Mouse (Mus musculus) frontal cortex, postnatal 36 days (tissue): ENCODE measurements around the gene Wdr11.

Experiments used
- DNase-seq, 2 experiments: peaks; one replicate each; pipeline ENCODE4 v3.0.0; 2022; ENCODE audit warnings: low spot score in 2 of 2

Gene Wdr11

GRCm38 (mm10) chr7:129653791-129654271 lies 62.2 kb downstream of the Wdr11 start:
- peak; percentile 81 to 84 for DNase-seq

DNA sequence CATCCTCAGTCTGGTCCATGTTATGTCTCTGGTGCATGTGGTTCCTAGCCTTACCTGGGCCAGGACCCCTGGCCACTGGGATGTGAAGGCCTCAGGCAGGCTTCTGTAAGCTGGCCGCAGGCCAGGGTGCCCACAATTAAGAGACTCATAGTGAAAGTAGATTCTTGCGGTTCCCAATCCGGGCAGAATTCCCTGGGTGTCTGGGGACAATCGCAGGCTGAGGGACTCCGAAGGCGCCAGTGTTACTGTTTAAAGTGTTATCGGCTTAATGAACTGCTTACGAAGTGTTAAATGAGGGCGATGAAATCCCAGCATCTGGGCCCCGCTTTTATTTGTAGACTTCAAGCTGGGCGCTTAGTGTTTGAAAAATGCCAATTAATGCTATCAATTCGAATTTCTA lies 63.3 kb downstream of the Wdr11 start:
- DNase-seq = no peak

DNA sequence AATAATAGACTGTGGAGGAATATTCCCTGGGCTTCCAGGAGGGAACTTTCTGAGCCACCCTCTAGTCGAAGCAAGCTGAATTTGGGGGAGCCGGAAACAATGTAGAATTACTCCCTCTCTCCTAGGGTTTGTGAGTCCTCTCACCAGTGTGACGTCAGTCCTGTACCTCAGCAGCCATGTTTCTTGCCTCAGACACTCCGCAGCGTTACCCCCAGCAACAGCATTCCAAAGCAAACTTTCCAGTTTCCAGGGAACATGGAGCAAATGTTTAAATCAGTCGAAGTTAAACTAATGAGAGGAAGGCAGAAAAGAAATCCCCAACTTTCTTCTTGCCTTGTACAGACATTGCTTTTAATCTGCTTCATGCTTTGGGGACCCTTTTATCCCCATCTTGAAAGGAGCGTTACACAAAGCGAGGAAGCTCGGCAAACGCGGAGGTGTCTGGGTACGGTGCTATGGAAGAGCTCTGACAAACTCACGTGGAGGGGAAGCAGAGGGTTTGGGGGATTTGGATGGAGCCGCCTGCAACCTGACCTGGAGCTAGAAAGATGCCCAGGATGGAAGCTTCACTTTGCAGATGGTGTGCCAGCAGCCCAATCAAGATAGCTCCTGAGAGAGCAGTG lies 64.1 kb downstream of the Wdr11 start:
- no peak for DNase-seq

DNA sequence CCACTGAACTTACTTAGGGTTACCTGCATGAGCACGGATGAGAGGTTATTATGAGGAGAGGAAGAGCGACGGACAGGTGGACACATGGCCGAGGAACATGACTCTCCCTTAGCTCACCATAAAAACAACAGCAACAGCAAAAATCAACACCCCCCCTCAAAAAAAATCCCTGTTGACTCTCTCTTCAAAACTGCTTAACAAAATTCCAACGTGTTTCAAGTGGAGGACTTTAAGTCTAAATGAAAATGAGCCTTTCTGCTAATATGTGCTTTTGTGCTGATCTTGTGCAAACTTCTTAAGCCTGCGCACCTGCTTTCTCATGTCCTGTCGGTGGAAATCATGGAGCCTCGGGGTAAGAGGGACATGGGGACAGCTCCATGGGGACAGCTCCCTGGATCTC lies 66.2 kb downstream of the Wdr11 start:
- DNase-seq = no peak

DNA sequence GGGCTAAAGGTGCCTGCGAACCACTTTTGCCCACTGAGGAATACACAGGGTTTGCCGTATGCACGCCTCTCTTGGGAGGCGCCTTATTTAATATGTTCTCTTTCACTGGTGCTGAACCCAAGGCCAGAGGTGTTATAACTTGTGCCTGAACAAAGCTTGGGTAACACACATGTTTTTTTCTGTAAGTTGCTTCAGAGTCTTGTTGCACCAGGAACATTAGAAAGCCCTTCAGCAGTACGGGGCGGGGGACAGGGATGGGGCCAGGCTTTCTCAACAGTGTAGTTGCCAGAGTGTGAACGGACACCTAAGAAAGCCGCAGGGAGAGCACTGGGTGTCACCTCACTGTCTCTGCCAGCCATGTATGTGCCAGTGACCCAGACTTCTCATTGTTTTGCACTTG lies 68.1 kb downstream of the Wdr11 start:
- DNase-seq = no peak

DNA sequence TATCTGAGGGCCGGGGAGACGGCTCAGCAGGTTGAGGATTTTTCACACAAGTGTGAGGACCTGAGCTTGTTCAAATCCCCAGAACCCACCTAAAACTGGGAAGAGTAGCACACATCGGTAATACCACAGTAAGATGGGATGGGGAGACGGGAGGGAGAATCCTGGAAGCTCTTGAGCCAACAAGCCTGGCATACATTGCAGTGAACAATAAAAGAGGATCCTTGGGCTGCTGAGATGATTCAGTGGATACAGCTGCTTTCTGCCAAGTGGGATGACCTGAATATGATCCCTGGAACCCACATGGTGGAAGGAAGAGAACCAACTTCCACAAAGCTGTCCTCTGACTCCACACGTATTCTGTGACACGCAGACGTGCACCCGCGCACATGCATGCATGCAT lies 68.9 kb downstream of the Wdr11 start:
- no peak for DNase-seq

DNA sequence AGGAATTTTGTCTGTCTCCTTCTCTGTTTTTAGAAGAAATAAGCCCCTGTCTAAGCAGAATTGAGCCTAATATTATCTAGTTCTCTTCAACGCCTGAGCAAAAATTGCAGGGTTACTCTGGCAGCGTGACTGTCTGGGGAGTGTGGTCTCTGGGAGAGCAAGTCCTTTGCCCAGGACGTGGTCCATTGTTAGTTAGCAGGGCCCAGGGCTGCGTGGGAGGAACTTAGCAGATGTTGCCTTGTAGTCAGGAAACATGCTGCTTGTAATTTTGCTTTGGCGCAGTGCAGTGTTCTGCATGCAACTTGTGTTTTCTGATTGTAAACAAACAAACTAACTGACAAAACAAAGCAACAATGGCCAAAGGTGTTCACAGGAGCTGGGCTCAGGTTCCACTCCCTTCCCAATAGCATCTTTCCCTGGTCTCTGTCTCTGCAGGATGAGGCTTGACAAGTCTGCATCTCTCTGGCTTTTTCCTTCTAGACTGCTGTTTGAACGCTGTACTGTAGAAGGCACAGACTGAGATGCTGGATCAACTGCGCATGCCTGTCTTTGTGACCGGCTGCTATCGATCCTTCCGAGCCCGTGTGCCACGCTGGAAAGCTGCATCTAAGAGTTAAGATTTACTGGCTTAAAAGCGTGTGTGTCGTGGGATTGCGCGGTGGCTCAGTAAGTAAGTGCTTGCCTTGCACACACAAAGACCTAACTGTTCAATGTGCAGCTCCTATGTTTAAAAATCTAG lies 70.6 kb downstream of the Wdr11 start:
- peak in 1 of 2 experiments; percentile 14 for DNase-seq

DNA sequence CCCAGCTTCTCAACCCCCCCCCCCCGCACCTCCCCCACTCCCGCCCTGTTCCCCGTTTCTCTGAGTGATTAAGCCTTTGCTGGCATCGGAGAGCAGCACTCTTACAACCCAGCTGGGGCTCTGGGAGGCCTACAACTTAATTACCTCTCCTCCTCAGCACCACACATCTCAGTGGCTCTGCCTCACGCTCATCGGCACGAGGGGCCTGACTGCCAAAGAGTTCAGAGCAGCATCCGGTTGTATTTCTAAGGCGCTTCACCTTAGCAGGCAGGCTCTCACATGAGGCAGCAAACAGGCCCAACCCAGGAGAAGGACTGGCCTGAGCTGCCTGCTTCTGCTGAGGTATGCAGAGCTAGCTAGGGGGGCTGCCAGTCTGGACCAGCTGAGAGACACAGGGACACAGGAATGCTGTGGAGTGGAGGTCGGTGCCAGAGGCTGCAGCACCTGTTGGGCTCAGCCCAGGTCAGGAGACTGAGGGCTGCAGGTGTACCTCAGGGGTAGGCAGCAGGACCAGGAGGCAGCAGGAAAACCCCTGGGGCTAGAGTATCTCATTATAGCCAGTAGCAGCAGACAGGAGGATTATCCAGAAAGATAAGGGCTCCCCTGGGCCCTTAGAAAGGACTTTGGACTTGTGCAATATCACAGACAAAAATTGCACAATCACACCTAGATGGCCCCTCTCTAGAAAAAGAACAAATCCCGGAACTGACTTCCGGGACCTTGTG lies 72.3 kb downstream of the Wdr11 start:
- DNase-seq = no peak

GRCm38 (mm10) chr7:129665411-129665810 lies 73.7 kb downstream of the Wdr11 start:
- no peak for DNase-seq

DNA sequence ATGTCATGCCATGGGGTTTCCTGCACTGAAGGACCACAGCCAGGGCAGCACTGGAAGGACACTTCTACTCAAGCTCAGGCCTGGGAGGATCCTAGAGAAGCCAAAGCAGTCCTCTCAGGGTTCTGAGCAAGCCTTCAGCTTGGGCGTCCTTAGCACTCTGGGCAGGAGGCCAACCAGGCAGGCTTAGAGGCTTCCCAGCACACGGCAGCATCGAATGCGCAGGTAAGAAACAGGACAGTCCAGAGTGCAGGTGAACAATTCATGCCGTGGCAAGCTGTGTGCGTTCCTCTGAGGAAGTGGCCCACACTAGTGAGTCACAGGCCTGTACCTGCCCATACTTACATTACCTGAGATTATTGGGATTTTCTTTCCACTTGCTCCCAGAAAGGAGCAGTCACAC lies 74.3 kb downstream of the Wdr11 start:
- DNase-seq = no peak

DNA sequence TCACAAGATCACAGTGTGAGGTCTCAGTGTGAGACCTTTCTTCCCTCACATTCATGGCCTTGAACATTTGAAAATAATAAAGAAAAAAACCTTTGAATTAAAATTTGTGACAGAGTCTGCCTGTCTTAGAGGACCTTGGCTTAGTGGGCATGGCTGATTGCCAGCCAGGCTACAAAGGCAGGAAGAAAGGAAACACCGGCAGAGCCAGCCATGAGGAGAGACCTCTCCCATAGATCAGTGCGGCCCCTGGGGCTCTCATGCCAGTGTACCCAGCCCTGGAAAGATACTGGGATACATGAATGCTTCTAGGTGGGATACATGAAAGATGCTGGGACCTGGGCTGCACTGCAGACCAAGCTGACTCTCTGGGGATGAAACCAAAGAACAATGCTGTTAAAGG lies 74.9 kb downstream of the Wdr11 start:
- no peak for DNase-seq

GRCm38 (mm10) chr7:129670280-129670679 lies 78.6 kb downstream of the Wdr11 start:
- no peak for DNase-seq

- no peak for DNase-seq
Measured at GRCm38 (mm10) chr7:129671675-129672651, 80.3 kb downstream of the Wdr11 start.

DNA sequence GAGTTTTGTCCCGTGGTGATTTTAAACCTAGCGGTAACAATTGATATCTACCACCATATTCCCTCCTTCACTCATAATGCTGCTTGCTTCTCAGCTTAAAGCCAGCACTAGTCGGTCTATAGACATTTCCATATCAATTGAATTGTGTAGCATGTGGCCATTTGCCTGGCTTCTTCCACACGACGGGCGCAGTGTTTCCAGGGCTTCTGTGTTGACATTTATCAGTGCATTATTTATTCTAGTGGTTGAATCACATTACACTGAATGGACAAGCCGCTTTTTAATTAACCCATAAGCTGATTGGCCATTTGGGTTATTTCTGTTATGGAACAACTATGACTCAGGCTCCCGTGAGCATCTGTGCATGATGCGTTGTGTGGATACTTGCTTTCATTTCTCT lies 82.1 kb downstream of the Wdr11 start:
- no peak for DNase-seq

DNA sequence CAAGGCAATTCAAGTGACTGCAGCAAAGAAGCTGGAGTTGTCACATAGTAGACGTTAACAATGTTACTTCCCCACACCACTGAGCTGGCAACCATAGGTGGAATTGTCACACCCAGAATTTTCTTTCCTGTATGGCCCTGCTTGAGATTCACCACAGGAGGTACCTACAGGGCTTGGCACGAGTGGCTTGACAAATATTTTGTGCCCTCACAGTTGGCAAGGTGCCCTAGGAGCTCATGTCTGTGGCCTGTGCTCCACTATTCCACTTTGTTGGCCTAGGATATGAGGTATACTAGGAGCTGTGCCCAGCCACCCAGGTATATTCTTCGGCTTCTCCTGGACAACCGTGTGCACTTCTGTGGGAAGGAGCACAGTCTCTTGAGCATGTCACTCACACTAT lies 82.9 kb downstream of the Wdr11 start:
- DNase-seq = no peak

GRCm38 (mm10) chr7:129675852-129676251 lies 84.2 kb downstream of the Wdr11 start:
- no peak for DNase-seq

GRCm38 (mm10) chr7:129677141-129677540 lies 85.5 kb downstream of the Wdr11 start:
- DNase-seq = no peak

GRCm38 (mm10) chr7:129678431-129678830 lies 86.8 kb downstream of the Wdr11 start:
- no peak for DNase-seq

- no peak for DNase-seq
Measured at GRCm38 (mm10) chr7:129678972-129679371, 87.3 kb downstream of the Wdr11 start.

- peak in 1 of 2 experiments; percentile 15 for DNase-seq
Measured at GRCm38 (mm10) chr7:129680534-129681210, 89.0 kb downstream of the Wdr11 start.

DNA sequence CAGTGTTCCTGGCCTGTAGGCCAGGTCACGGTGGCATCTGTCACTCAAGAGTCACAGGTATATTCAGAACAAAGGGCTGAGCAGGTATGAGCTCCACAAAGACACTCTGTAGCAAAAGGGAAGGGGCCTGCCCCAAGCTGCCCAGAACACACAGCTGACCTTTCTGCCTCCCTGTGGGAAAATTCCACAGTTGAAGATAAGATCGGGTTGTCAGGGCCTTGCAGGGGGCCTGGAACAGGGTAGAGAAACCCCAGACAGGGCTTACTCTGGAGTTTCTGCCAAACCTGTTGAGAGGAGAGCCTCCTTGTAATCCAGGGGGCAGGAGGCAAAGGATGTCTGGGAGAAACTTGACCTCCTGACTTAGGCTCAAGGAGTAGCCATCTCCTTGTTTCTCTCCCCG lies 90.9 kb downstream of the Wdr11 start:
- DNase-seq = no peak
